8 mouse cellular contexts compared by ENCODE assay signal in genomic region chr19:57361939-57362307, GRCm38 (mm10). TPM values are rescaled to one million over a fixed set of nuclear protein-coding genes. Genes with fewer than 3 reads are reported as not detected.
DNase-seq lines count a peak whose midpoint lies in the region; ATAC-seq and TF ChIP-seq lines count a peak whose summit lies in the region.

No protein-coding gene starts in this region.

- no peak for TF ChIP-seq POLR2A in cortical plate, adult 2 months (IDR thresholded peaks at IDR 0.05; ENCODE audit: extremely low read depth, insufficient read depth, low read length)

- H3K9me3 ChIP-seq in kidney, postnatal 0 days (replicated peaks; ENCODE audit: low read length) = no peaks in the 10 kb centered on the region

- DNase-seq in kidney, postnatal 0 days (ENCODE audit: low spot score) = no peak
- no peak for DNase-seq in kidney, postnatal 25 days
- DNase-seq in induced T-regulatory cell, adult 2 months (ENCODE audit: low read depth) = peak; percentile 42
- peak; percentile 39 for DNase-seq in naive thymus-derived CD4-positive, alpha-beta T cell, adult 2 months (ENCODE audit: low read depth)
- DNase-seq in gastrocnemius, postnatal 4 days (ENCODE audit: low spot score in 2 of 2) = no peak
- no peak for DNase-seq in urinary bladder, postnatal 36 days (ENCODE audit: low spot score in 2 of 2)
- DNase-seq in urinary bladder, postnatal 14 days (ENCODE audit: low spot score) = no peak

- H3K27ac ChIP-seq in kidney, postnatal 0 days = peak overlapping the region; percentile 98
- no peak overlapping the region for H3K27ac ChIP-seq in cortical plate, adult 2 months (ENCODE audit: insufficient read depth, low read length)

- peak overlapping the region; percentile 100 for H3K9ac ChIP-seq in kidney, postnatal 0 days (ENCODE audit: low read depth, low read length)

- peaks cover 27% of the 10 kb centered on the region for H3K4me1 ChIP-seq in kidney, postnatal 0 days (replicated peaks; ENCODE audit: insufficient read depth, low read length)
- H3K4me1 ChIP-seq in cortical plate, adult 2 months (ENCODE audit: control insufficient read depth, insufficient read depth, low read length) = peaks cover 7% of the 10 kb centered on the region; the same call in 1 of the 2 replicates

- no peak for TF ChIP-seq CTCF in kidney, postnatal 0 days (IDR thresholded peaks at IDR 0.05; ENCODE audit: low read depth)
- TF ChIP-seq CTCF in cortical plate, adult 2 months (IDR thresholded peaks at IDR 0.05; ENCODE audit: extremely low read depth, insufficient read depth, low read length) = no peak

- no peaks in the 10 kb centered on the region for H3K27me3 ChIP-seq in kidney, postnatal 0 days (ENCODE audit: insufficient read depth, low read length)

- no peaks in the 10 kb centered on the region for H3K36me3 ChIP-seq in kidney, postnatal 0 days (ENCODE audit: insufficient read depth, low read length)

- no peak for ATAC-seq in kidney, postnatal 0 days (replicated peaks; ENCODE audit: low FRiP score, low read depth)

- H3K4me2 ChIP-seq in kidney, postnatal 0 days (ENCODE audit: low read length) = peak overlapping the region; percentile 66

- peak overlapping the region; percentile 99 for H3K4me3 ChIP-seq in kidney, postnatal 0 days (replicated peaks; ENCODE audit: low read depth, low read length)
- peak overlapping the region; percentile 89 for H3K4me3 ChIP-seq in cortical plate, adult 2 months (ENCODE audit: insufficient read depth, low read length)

- 7% methylated on average over 3 of the region's 3 CpGs for WGBS in kidney, postnatal 0 days

RNA-seq across cellular contexts. Expression of gene Fam160b1, which starts 1.4 kb away (rescaled TPM):
- 12.6 and 12.8 TPM in 2 replicates for polyA plus RNA-seq in kidney, postnatal 0 days (2015; fragmentation: Nextera tagmentation; extraction: Ambion mirVana)
- polyA plus RNA-seq in cortical plate, adult 2 months (2012; rRNA removed) = 16.8 and 16.9 TPM in 2 replicates
- 10 to 100 TPM; 15.7 to 17.2 TPM for total RNA-seq in gastrocnemius, postnatal 4 days (2021)

RNA-seq across cellular contexts. Expression of gene Ablim1, which starts 47.2 kb away (rescaled TPM):
- polyA plus RNA-seq in kidney, postnatal 0 days (2015; fragmentation: Nextera tagmentation; extraction: Ambion mirVana) = 40.5 and 41.2 TPM in 2 replicates
- 50.0 and 50.5 TPM in 2 replicates for polyA plus RNA-seq in cortical plate, adult 2 months (2012; rRNA removed)
- total RNA-seq in gastrocnemius, postnatal 4 days (2021) = 10 to 100 TPM; 56.8 to 65.5 TPM

Comparison
In these comparisons a context has a peak if more than half of its experiments do, and no peak if none do; other contexts are left out.
1. DNase-seq: peak in induced T-regulatory cell, adult 2 months (single experiment) and naive thymus-derived CD4-positive, alpha-beta T cell, adult 2 months (single experiment); none in kidney, postnatal 0 days (single experiment), kidney, postnatal 25 days (0 of 2), gastrocnemius, postnatal 4 days (0 of 2), urinary bladder, postnatal 36 days (0 of 2) and urinary bladder, postnatal 14 days (single experiment).